Mouse (Mus musculus) heart, adult 8-10 months (tissue): ENCODE measurements around the gene Trpm2. TPM values are rescaled to one million over a fixed set of nuclear protein-coding genes. Genes with fewer than 3 reads are reported as not detected.

Source experiments
- DNase-seq: peaks from one replicate; pipeline ENCODE4 v3.0.0; 2022; ENCODE audit warnings: low spot score
- total RNA-seq, 4 experiments: library from RNA; stranded (reverse); gene quantifications; 2 replicates each; pipeline ENCODE4 v1.2.4; 2022

The Trpm2 gene
- total RNA-seq, 4 experiments from 2014 or later: 0.44 to 1.8 (median 0.61) TPM

GRCm38 (mm10) chr10:77902894-77903715 lies 67.3 kb downstream of the Trpm2 start:
- no peak for DNase-seq

- DNase-seq: no peak
Observed at GRCm38 (mm10) chr10:77902211-77902893, 68.0 kb downstream of the Trpm2 start, which contains the start of gene Lrrc3. Gene Lrrc3 (minus strand): TSS chr10:77902536.

- no peak for DNase-seq
Observed at GRCm38 (mm10) chr10:77901871-77902210, 68.5 kb downstream of the Trpm2 start.

GRCm38 (mm10) chr10:77900903-77901818 lies 69.2 kb downstream of the Trpm2 start:
- DNase-seq: no peak

- DNase-seq: no peak
Observed at GRCm38 (mm10) chr10:77900126-77900525, 70.2 kb downstream of the Trpm2 start.

GRCm38 (mm10) chr10:77895562-77895961 lies 74.8 kb downstream of the Trpm2 start:
- no peak for DNase-seq

GRCm38 (mm10) chr10:77890987-77891565 lies 79.3 kb downstream of the Trpm2 start:
- DNase-seq: no peak

- DNase-seq: no peak
Observed at GRCm38 (mm10) chr10:77886007-77886747, 84.2 kb downstream of the Trpm2 start.

- DNase-seq: no peak
Observed at GRCm38 (mm10) chr10:77882553-77882952, 87.8 kb downstream of the Trpm2 start.

- DNase-seq: no peak
Observed at GRCm38 (mm10) chr10:77880305-77880704, 90.1 kb downstream of the Trpm2 start.

GRCm38 (mm10) chr10:77878985-77879384 lies 91.4 kb downstream of the Trpm2 start:
- DNase-seq: no peak

- no peak for DNase-seq
Observed at GRCm38 (mm10) chr10:77869651-77870050, 100.7 kb downstream of the Trpm2 start.

- no peak for DNase-seq
Observed at GRCm38 (mm10) chr10:77867546-77867945, 102.8 kb downstream of the Trpm2 start.

- no peak for DNase-seq
Observed at GRCm38 (mm10) chr10:77864762-77865143, 105.6 kb downstream of the Trpm2 start.

GRCm38 (mm10) chr10:77864067-77864761 lies 106.1 kb downstream of the Trpm2 start:
- DNase-seq: peak; percentile 3

GRCm38 (mm10) chr10:77861675-77862074 lies 108.7 kb downstream of the Trpm2 start, which contains the start of gene Gm3285:
Gene Gm3285 (plus strand): TSS chr10:77861975.
- no peak for DNase-seq
